Mouse (Mus musculus): ENCODE results near the gene 3110082J24Rik. TPM values are rescaled to one million over a fixed set of nuclear protein-coding genes. Genes with fewer than 3 reads are reported as not detected.

3110082J24Rik gene
- polyA plus RNA-seq, 1 experiment from 2014 or later: 4.0 TPM

Other genes with a start within 250 kb of the 3110082J24Rik start
- gene Il6, start 93.0 kb downstream of the 3110082J24Rik start, polyA plus RNA-seq (2016; fragmentation: Nextera tagmentation; extraction: Ambion mirVana): not detected in 2 replicates
- 140 and 151 TPM in 2 replicates for gene Tyms, start 32.5 kb downstream of the 3110082J24Rik start, polyA plus RNA-seq (2016; fragmentation: Nextera tagmentation; extraction: Ambion mirVana)
- 28.2 and 31.0 TPM in 2 replicates for gene Garem2, start 925 bp downstream of the 3110082J24Rik start, polyA plus RNA-seq (2016; fragmentation: Nextera tagmentation; extraction: Ambion mirVana)
- gene Hadha, start 49.1 kb upstream of the 3110082J24Rik start, polyA plus RNA-seq (2016; fragmentation: Nextera tagmentation; extraction: Ambion mirVana): 94.9 and 106 TPM in 2 replicates
- 86.5 and 95.7 TPM in 2 replicates for gene Hadhb, start 49.2 kb upstream of the 3110082J24Rik start, polyA plus RNA-seq (2016; fragmentation: Nextera tagmentation; extraction: Ambion mirVana)
- not detected in 2 replicates for gene Adgrf3, start 99.6 kb upstream of the 3110082J24Rik start, polyA plus RNA-seq (2016; fragmentation: Nextera tagmentation; extraction: Ambion mirVana)
- gene Selenoi, start 126.5 kb upstream of the 3110082J24Rik start, polyA plus RNA-seq (2016; fragmentation: Nextera tagmentation; extraction: Ambion mirVana): 22.5 and 23.2 TPM in 2 replicates
- gene Drc1, start 175.3 kb upstream of the 3110082J24Rik start, polyA plus RNA-seq (2016; fragmentation: Nextera tagmentation; extraction: Ambion mirVana): 1.2 and 1.4 TPM in 2 replicates